In genomic region chr17:32285138-32285670, GRCm38 (mm10) we compare ENCODE assay signal across 8 mouse cellular contexts. TPM values are rescaled to one million over a fixed set of nuclear protein-coding genes. Genes with fewer than 3 reads are reported as not detected.
DNase-seq lines count a peak whose midpoint lies in the region; ATAC-seq and TF ChIP-seq lines count a peak whose summit lies in the region.

No protein-coding gene starts in this region.

- 34% methylated on average over 6 of the region's 6 CpGs for WGBS in cerebellum, adult 2 months
- WGBS in forebrain, embryonic 14.5 days, result 46% methylated on average over 6 of the region's 6 CpGs
- 35% methylated on average over 6 of the region's 6 CpGs for WGBS in liver, embryonic 13.5 days (ENCODE audit: insufficient replicate concordance)

- peak overlapping the region; percentile 96 for H3K9ac ChIP-seq in forebrain, embryonic 14.5 days (ENCODE audit: low read length)
- H3K9ac ChIP-seq in liver, embryonic 13.5 days, result peak overlapping the region; percentile 98

- ATAC-seq in forebrain, embryonic 14.5 days, result no peak
- no peak for ATAC-seq in liver, embryonic 13.5 days (ENCODE audit: low read depth)

- H3K36me3 ChIP-seq in forebrain, embryonic 14.5 days (ENCODE audit: control insufficient read depth, insufficient read depth, low read length), result no peaks in the 10 kb centered on the region
- H3K36me3 ChIP-seq in liver, embryonic 13.5 days, result no peaks in the 10 kb centered on the region

- no peaks in the 10 kb centered on the region for H3K9me3 ChIP-seq in forebrain, embryonic 14.5 days (replicated peaks; ENCODE audit: control insufficient read depth, low read length)
- H3K9me3 ChIP-seq in liver, embryonic 13.5 days (replicated peaks), result no peaks in the 10 kb centered on the region

- DNase-seq in cerebellum, adult 2 months, result no peak
- no peak for DNase-seq in cerebellum, adult 11-12 months
- peak; percentile 40 for DNase-seq in 3T3-L1 (ENCODE audit: low read depth, low spot score)
- no peak for DNase-seq in forebrain, embryonic 14.5 days (ENCODE audit: low spot score)
- DNase-seq in liver, embryonic 13.5 days, result peak; percentile 24
- no peak for DNase-seq in adrenal gland, adult 2 months
- no peak for DNase-seq in left cerebral cortex, postnatal 10 days (ENCODE audit: extremely low spot score in 1 of 2, low spot score in 2 of 2)
- no peak for DNase-seq in cerebellum, adult 11 months

- H3K27ac ChIP-seq in cerebellum, adult 2 months (ENCODE audit: insufficient read depth, low read length), result peak overlapping the region; percentile 99
- peak overlapping the region; percentile 99 for H3K27ac ChIP-seq in forebrain, embryonic 14.5 days (ENCODE audit: low read depth, low read length)
- H3K27ac ChIP-seq in liver, embryonic 13.5 days, result peak overlapping the region; percentile 99

- TF ChIP-seq POLR2A in cerebellum, adult 2 months (IDR thresholded peaks at IDR 0.05; ENCODE audit: borderline replicate concordance, insufficient read depth, low read length), result no peak

- peak overlapping the region; percentile 91 for H3K4me3 ChIP-seq in cerebellum, adult 2 months (replicated peaks; ENCODE audit: insufficient read depth, low read depth, low read length)
- peak overlapping the region; percentile 92 for H3K4me3 ChIP-seq in forebrain, embryonic 14.5 days (ENCODE audit: low read depth, low read length)
- peak overlapping the region; percentile 99 for H3K4me3 ChIP-seq in liver, embryonic 13.5 days (replicated peaks)

- H3K4me2 ChIP-seq in forebrain, embryonic 14.5 days (ENCODE audit: low read length), result peak overlapping the region; percentile 84
- H3K4me2 ChIP-seq in liver, embryonic 13.5 days, result peak overlapping the region; percentile 84

- intact Hi-C loops in left cerebral cortex, postnatal 10 days (cut with DNase I), result no loop called here

- peaks cover 2% of the 10 kb centered on the region; the same call in 1 of the 2 replicates for H3K4me1 ChIP-seq in cerebellum, adult 2 months (ENCODE audit: control insufficient read depth, insufficient read depth, low read length)
- peaks cover 10% of the 10 kb centered on the region; the same call in 1 of the 2 replicates for H3K4me1 ChIP-seq in forebrain, embryonic 14.5 days (ENCODE audit: control insufficient read depth, insufficient read depth, low read length)
- peaks cover 43% of the 10 kb centered on the region for H3K4me1 ChIP-seq in liver, embryonic 13.5 days (replicated peaks)

- TF ChIP-seq CTCF in cerebellum, adult 2 months (IDR thresholded peaks at IDR 0.05; ENCODE audit: borderline replicate concordance, insufficient read depth, low read depth, low read length), result no peak

- H3K27me3 ChIP-seq in cerebellum, adult 2 months (ENCODE audit: control insufficient read depth, insufficient read depth, low read length), result no peaks in the 10 kb centered on the region
- no peaks in the 10 kb centered on the region for H3K27me3 ChIP-seq in forebrain, embryonic 14.5 days (replicated peaks; ENCODE audit: control insufficient read depth, insufficient read depth, low read length)
- no peaks in the 10 kb centered on the region for H3K27me3 ChIP-seq in liver, embryonic 13.5 days

RNA-seq across cellular contexts. Expression of gene Brd4, which starts 0.7 kb away (rescaled TPM):
- 54.5 and 55.0 TPM in 2 replicates for polyA plus RNA-seq in cerebellum, adult 2 months (2012; rRNA removed)
- polyA plus RNA-seq in forebrain, embryonic 14.5 days (2014; fragmentation: Nextera tagmentation; extraction: Ambion mirVana), result 51.0 and 66.1 TPM in 2 replicates
- polyA plus RNA-seq in liver, embryonic 13.5 days (2015; fragmentation: Nextera tagmentation; extraction: Ambion mirVana), result 28.3 and 37.2 TPM in 2 replicates
- 100 to 1,000 TPM in 1 of 2 experiments, 10 to 100 TPM in 1; 76.0 to 146 TPM for total RNA-seq in adrenal gland, adult 2 months (2021)
- 30.6 and 42.8 TPM in 2 replicates for polyA plus RNA-seq in adrenal gland, adult 2 months (2012; rRNA removed)
- total RNA-seq in left cerebral cortex, postnatal 10 days (2021), result 100 to 1,000 TPM; 115 to 123 TPM

RNA-seq across cellular contexts. Expression of gene Akap8, which starts 35.8 kb away (rescaled TPM):
- polyA plus RNA-seq in cerebellum, adult 2 months (2012; rRNA removed), result 117 and 127 TPM in 2 replicates
- 33.9 and 40.1 TPM in 2 replicates for polyA plus RNA-seq in forebrain, embryonic 14.5 days (2014; fragmentation: Nextera tagmentation; extraction: Ambion mirVana)
- polyA plus RNA-seq in liver, embryonic 13.5 days (2015; fragmentation: Nextera tagmentation; extraction: Ambion mirVana), result 40.5 and 47.9 TPM in 2 replicates
- total RNA-seq in adrenal gland, adult 2 months (2021), result 10 to 100 TPM; 58.1 to 88.6 TPM
- polyA plus RNA-seq in adrenal gland, adult 2 months (2012; rRNA removed), result 79.3 and 90.7 TPM in 2 replicates
- 10 to 100 TPM; 90.9 to 94.2 TPM for total RNA-seq in left cerebral cortex, postnatal 10 days (2021)

Comparison
In these comparisons a context has a peak if more than half of its experiments do, and no peak if none do; other contexts are left out.
1. DNase-seq: peak in 3T3-L1 (single experiment) and liver, embryonic 13.5 days (single experiment); none in cerebellum, adult 2 months (0 of 2), cerebellum, adult 11-12 months (single experiment), forebrain, embryonic 14.5 days (single experiment), adrenal gland, adult 2 months (single experiment), left cerebral cortex, postnatal 10 days (0 of 2) and cerebellum, adult 11 months (single experiment).
2. Peak in every context shown above with its lines, with median percentiles within 50 percentile points of each other: H3K27ac ChIP-seq and H3K4me3 ChIP-seq.